Mouse (Mus musculus) forebrain, embryonic 14.5 days (tissue): ENCODE data around the gene Pnldc1. TPM values are rescaled to one million over a fixed set of nuclear protein-coding genes. Genes with fewer than 3 reads are reported as not detected.
"Not testable (repeated sequence)": the region's sequence is repeated elsewhere in the genome, so short reads cannot be mapped to it uniquely, and the experiment has no call there.

ENCODE experiments used
- ATAC-seq: fragments of 200-750 bp; cut with Nextera tagmentation; 2 replicates; pipeline ENCODE4 v1.8.0; 2017; ENCODE audit warnings: mild to moderate bottlenecking, moderate library complexity
- DNase-seq: peaks from one replicate; pipeline ENCODE4 v3.0.0-alpha.2; 2015; ENCODE audit warnings: low spot score
- H3K27ac ChIP-seq: fragments of 300-500 bp; sonication (generic); 2 replicates; pipeline ENCODE4 v1.5.1; 2014; ENCODE audit warnings: low read depth, mild to moderate bottlenecking, control low read depth, low read length, moderate library complexity
- H3K27me3 ChIP-seq: fragments of 300-500 bp; sonication (generic); replicated peaks from 2 replicates; pipeline ENCODE4 v1.6.1; 2014; ENCODE audit warnings: low read length, control low read depth, mixed read lengths; ENCODE audit not compliant: control insufficient read depth, insufficient read depth
- H3K36me3 ChIP-seq: fragments of 300-500 bp; sonication (generic); 2 replicates; pipeline ENCODE4 v1.6.1; 2014; ENCODE audit warnings: low read length, control low read depth; ENCODE audit not compliant: control insufficient read depth, insufficient read depth
- H3K4me1 ChIP-seq: fragments of 300-500 bp; sonication (generic); 2 replicates; pipeline ENCODE4 v1.6.1; 2014; ENCODE audit warnings: antibody characterized with exemption, low read length, control low read depth; ENCODE audit not compliant: control insufficient read depth, insufficient read depth
- H3K4me2 ChIP-seq: fragments of 300-500 bp; sonication (generic); 2 replicates; pipeline ENCODE4 v1.6.1; 2014; ENCODE audit warnings: mild to moderate bottlenecking, control low read depth, low read length
- H3K4me3 ChIP-seq: fragments of 300-500 bp; sonication (generic); 2 replicates; pipeline ENCODE4 v1.5.1; 2014; ENCODE audit warnings: low read depth, low read length, control low read depth
- H3K9ac ChIP-seq: fragments of 300-500 bp; sonication (generic); 2 replicates; pipeline ENCODE4 v1.6.1; 2014; ENCODE audit warnings: mild to moderate bottlenecking, low read length, control low read depth, moderate library complexity
- H3K9me3 ChIP-seq: fragments of 300-500 bp; sonication (generic); replicated peaks from 2 replicates; pipeline ENCODE4 v1.6.1; 2016; ENCODE audit warnings: low read length, control low read depth, mixed read lengths; ENCODE audit not compliant: control insufficient read depth
- WGBS: fragments of 180-500 bp; shearing (Covaris S2); extraction: QIAGEN DNeasy Blood & Tissue Kit; methylation state at CpG from one replicate; pipeline ENCODE4 v1.1.7; 2014; 5-methylcytosine and 5-hydroxymethylcytosine counted together
- polyA plus RNA-seq: library from polyadenylated mRNA; unstranded; fragments of >200 nt; fragmentation: Nextera tagmentation; extraction: Ambion mirVana; gene quantifications from 2 replicates; pipeline ENCODE4 v1.2.1, GENCODE M21; 2014

Gene Pnldc1
- polyA plus RNA-seq, 1 experiment from 2014 or later, result 2.2 TPM

DNA sequence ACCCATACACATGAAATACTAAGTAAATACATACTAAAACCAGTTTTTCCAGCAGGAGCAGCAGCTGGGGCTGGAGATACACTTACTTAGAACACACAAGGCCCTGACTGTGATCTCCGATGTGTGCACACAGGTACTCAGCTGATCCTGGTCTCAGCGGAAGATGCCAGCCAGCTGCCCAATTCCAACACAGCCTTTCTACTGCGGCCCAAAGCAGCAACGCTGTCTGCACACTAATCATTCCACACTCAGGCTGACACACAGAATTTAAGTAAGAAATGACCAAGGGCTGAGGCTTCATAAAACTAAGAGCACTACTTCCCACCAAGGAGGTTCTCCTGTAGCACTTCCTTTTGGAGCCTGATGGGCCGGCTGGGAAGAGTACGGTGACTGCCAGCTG lies 7.7 kb downstream of the Pnldc1 start:
- H3K27ac ChIP-seq, result no peak overlapping the region
- no peak for ATAC-seq
- WGBS, result 92% methylated on average over 6 of the region's 6 CpGs

DNA sequence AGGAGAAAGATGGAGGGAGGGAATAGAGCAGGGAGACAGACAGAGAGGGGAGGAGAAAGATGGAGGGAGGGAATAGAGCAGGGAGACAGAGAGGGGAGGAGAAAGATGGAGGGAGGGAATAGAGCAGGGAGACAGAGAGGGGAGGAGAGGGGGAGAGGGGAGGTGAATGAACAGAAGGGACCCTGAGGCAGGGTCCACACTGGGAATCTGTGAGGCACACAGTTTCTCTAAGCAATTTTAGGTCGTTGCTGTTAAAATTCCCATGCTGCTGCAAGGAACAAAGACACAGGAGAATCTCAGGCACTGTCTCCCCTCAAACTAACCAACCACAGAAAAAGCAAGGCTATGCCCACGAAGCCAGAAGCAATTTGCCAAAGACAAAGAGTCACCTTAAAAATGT lies 11.4 kb downstream of the Pnldc1 start:
- peak; percentile 39 for DNase-seq
- not testable (repeated sequence) for H3K36me3 ChIP-seq, H3K4me2 ChIP-seq, H3K9ac ChIP-seq, H3K4me1 ChIP-seq, H3K4me3 ChIP-seq, H3K9me3 ChIP-seq, H3K27me3 ChIP-seq
- 32% methylated on average over 2 of the region's 2 CpGs for WGBS
- H3K27ac ChIP-seq, result peak overlapping the region; percentile 78
- 0 out of 2 replicates have a peak, but pooled peaks have one; percentile 45 for ATAC-seq

More for the DNA sequence above, 7.7 kb downstream of the Pnldc1 start:
- Histone ChIP-seq H3K4me1 (no peaks in the 10 kb centered on the region; the same call in none of the 2 replicates), H3K4me3 (no peak overlapping the region), H3K9me3 (no peaks in the 10 kb centered on the region), H3K9ac (no peak overlapping the region), H3K27me3 (no peaks in the 10 kb centered on the region), H3K4me2 (no peak overlapping the region), H3K36me3 (peaks cover 12% of the 10 kb centered on the region; the same call in 1 of the 2 replicates)
- no peak for DNase-seq

DNA sequence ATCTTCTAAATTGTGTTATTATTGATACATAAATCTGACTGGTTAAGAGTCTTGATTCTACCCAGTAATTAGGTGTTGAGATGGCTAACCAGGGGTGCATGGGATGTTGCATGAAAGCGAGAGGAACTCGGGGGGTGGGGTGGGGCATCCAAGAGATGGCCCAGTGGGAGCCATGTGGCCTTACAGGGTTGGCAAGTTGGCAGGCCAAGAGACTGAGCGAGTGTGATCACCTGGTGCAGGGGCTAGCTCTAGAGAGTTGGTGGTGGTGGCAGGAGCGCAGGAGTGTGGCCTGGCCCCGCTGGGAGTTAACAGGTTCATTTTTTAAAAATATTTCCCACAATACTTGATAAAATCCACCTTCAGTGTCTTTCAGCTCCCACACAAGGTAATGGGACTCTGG lies 12.4 kb downstream of the Pnldc1 start:
- H3K4me2 ChIP-seq, result no peak overlapping the region
- no peak overlapping the region for H3K9ac ChIP-seq
- peaks cover 6% of the 10 kb centered on the region; the same call in 1 of the 2 replicates for H3K36me3 ChIP-seq
- ATAC-seq (peak; percentile 56), DNase-seq (no peak)
- H3K9me3 ChIP-seq, result no peaks in the 10 kb centered on the region
- WGBS, result 83% methylated on average over 5 of the region's 5 CpGs
- H3K27me3 ChIP-seq, result no peaks in the 10 kb centered on the region
- no peak overlapping the region for H3K4me3 ChIP-seq
- peak overlapping the region; percentile 54; the same call in 1 of the 2 replicates for H3K27ac ChIP-seq
- H3K4me1 ChIP-seq, result no peaks in the 10 kb centered on the region

DNA sequence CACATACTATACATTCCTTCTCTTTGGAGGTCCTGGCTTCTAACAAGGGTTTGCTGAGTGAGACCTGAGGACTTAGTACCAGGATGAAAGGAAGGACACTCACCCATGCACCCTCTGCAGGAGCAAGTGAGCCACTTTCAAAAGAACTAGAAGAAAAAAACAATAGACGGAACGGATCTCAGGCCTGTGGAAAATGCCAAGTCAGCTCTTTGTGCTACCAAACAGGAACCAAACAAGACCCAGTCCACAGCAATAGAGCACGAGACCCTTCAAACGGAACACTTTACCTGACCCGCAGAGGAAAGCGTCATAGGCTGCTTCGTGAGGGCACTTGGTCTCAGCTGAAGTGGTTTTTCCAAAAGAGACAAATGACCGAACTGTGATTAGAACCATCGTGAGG lies 18.0 kb downstream of the Pnldc1 start:
- no peaks in the 10 kb centered on the region for H3K27me3 ChIP-seq
- peaks cover 23% of the 10 kb centered on the region; the same call in 1 of the 2 replicates for H3K36me3 ChIP-seq
- 94% methylated on average over 9 of the region's 9 CpGs for WGBS

DNA sequence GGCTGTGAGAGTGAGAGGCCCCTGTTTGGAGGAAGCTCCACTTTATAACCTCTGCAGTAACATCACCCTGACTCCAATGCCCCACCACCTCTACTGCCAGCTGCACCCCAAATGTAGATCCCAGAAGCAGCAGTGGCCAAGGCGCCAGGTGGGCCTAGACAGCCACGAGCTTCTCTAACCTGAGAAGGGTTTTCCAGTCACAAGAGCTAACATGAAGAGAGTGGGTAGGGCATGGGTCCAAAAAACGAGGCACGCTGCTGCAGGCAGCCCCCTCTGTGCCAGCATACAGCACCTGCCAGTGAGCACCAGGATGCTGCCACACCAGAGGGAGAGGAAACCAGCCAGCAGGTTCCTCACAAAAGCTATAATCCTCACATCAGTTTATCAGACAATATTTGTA lies 19.0 kb downstream of the Pnldc1 start:
- Histone ChIP-seq H3K9me3 (no peaks in the 10 kb centered on the region), H3K36me3 (peaks cover 21% of the 10 kb centered on the region; the same call in 1 of the 2 replicates), H3K9ac (no peak overlapping the region), H3K4me2 (no peak overlapping the region), H3K4me1 (no peaks in the 10 kb centered on the region), H3K27ac (no peak overlapping the region), H3K27me3 (no peaks in the 10 kb centered on the region), H3K4me3 (no peak overlapping the region)
- DNase-seq (no peak), ATAC-seq (no peak)
- WGBS, result 77% methylated on average over 4 of the region's 4 CpGs

More for the DNA sequence above, 18.0 kb downstream of the Pnldc1 start:
- Histone ChIP-seq H3K9ac (no peak overlapping the region), H3K27ac (no peak overlapping the region), H3K9me3 (no peaks in the 10 kb centered on the region), H3K4me2 (no peak overlapping the region), H3K4me1 (no peaks in the 10 kb centered on the region), H3K4me3 (no peak overlapping the region)
- DNase-seq (no peak), ATAC-seq (no peak)

DNA sequence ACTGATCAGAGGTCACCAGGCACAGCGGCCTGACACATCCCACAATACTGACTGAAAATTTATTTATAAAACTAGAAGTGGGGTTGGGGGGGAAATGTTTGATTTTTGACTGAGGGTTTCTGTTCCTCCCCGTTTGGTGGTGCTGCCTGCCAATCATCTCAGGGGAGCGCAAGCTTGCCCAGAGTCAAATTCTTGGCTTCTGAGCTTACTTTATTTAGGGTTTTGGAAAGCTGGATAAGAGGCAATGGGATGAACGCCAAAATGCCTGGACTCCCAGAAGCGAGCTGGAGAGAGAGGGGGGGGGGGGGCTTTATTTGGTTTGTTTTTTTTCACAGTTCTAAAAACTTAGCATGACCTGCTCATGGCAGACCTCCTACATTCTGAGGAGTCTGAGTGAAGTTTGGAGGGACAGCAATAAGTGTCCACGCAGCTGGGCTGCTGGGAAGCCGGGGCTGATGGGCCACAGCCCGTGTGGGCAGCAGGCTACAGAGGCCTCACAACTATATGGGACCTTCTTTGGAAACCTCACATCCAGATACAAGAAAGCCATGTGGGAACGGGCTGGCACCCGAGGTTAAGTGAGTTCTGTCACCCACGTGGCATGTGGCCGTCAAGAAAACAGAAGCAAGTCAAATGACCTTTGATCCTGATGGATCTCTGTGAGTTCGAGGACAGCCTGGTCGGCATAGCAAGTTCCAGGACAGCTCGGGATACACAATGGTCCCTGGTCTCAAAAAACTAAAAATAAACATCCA lies 22.8 kb downstream of the Pnldc1 start:
- H3K36me3 ChIP-seq, result peaks cover 21% of the 10 kb centered on the region; the same call in 1 of the 2 replicates
- no peaks in the 10 kb centered on the region for H3K9me3 ChIP-seq
- no peak overlapping the region for H3K4me2 ChIP-seq
- H3K9ac ChIP-seq, result no peak overlapping the region
- DNase-seq (no peak), ATAC-seq (no peak)
- H3K4me3 ChIP-seq, result no peak overlapping the region
- no peaks in the 10 kb centered on the region for H3K4me1 ChIP-seq
- H3K27ac ChIP-seq, result no peak overlapping the region
- WGBS, result 82% methylated on average over 15 of the region's 15 CpGs
- H3K27me3 ChIP-seq, result no peaks in the 10 kb centered on the region

DNA sequence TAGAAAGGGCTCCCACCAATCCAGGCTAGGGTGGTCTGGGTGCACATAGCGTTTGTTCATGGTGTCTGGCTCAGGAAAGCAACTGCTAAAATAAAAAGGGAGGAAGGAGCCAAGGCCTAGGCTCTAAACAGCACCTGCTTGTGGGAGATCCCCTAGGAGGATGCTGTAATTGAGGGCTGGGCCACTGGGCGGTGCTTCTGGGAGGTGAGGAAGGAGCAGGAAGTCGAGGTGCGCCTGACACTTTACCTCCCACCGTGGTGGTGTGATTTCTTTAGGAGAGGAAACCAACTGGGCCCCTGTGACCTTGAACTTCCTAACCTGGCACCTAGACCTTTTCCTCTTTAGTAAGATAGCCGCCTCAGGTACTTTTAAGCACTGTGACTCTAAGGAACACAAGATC lies 23.4 kb downstream of the Pnldc1 start:
- Histone ChIP-seq H3K4me2 (no peak overlapping the region), H3K36me3 (peaks cover 18% of the 10 kb centered on the region; the same call in 1 of the 2 replicates), H3K9me3 (no peaks in the 10 kb centered on the region), H3K27me3 (no peaks in the 10 kb centered on the region), H3K27ac (no peak overlapping the region), H3K9ac (no peak overlapping the region), H3K4me3 (no peak overlapping the region), H3K4me1 (no peaks in the 10 kb centered on the region)
- 34% methylated on average over 6 of the region's 6 CpGs for WGBS
- DNase-seq (no peak), ATAC-seq (no peak)

DNA sequence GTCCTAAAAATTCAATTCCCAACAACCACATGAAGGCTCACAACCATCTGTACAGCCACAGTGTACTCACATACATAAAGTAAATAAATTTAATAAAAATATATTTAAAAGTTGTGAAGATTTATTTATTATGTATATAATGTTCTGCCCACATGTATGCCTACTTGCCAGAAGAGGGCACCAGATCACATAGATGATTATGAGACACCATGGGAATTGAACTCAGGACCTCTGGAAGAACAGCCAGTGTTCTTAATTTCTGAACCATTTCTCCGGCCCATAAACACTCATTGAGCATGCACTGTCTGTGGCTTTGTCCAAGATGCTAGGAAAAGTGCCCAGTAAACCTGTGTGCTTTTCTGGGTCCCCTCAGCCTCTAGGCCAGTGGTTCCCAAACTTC lies 28.8 kb downstream of the Pnldc1 start:
- Histone ChIP-seq H3K4me3 (no peak overlapping the region), H3K27ac (no peak overlapping the region), H3K4me2 (no peak overlapping the region), H3K4me1 (no peaks in the 10 kb centered on the region), H3K9me3 (no peaks in the 10 kb centered on the region), H3K27me3 (no peaks in the 10 kb centered on the region), H3K9ac (no peak overlapping the region), H3K36me3 (no peaks in the 10 kb centered on the region)
- no peak for DNase-seq
- ATAC-seq, result no peak
- 80% methylated on average over 1 of the region's 1 CpGs for WGBS

DNA sequence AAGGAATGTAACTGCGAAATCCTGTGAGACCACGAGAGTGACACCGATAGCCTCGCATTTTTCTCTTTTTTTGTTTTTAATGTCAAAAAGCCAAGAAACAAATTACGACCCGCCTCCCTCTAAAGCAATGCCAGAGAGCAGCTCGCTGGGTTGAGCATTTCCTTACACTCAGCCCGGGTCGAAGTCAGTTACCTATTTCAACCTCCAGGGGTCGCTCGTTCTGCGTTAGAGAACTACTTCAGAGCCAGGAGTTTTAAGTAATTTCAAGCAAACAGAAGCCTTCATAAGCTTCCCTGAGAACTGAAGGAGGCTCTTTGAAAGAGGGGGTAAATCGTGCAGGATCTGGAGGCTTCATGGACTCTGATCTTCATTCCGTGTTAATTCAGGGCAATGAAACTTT lies 29.9 kb downstream of the Pnldc1 start:
- peak; percentile 92 for DNase-seq
- Histone ChIP-seq H3K27me3 (no peaks in the 10 kb centered on the region), H3K9me3 (no peaks in the 10 kb centered on the region), H3K27ac (no peak overlapping the region), H3K36me3 (no peaks in the 10 kb centered on the region), H3K4me3 (no peak overlapping the region), H3K4me1 (no peaks in the 10 kb centered on the region), H3K9ac (no peak overlapping the region), H3K4me2 (peak overlapping the region; percentile 24; the same call in 1 of the 2 replicates)
- 1% methylated on average over 14 of the region's 14 CpGs for WGBS
- ATAC-seq, result peak; percentile 62
